In genomic region chr11:100300293-100300692, GRCm38 (mm10) we compare ENCODE assay signal across 9 mouse cellular contexts. TPM values are rescaled to one million over a fixed set of nuclear protein-coding genes. Genes with fewer than 3 reads are reported as not detected.
DNase-seq lines count a peak whose midpoint lies in the region; ATAC-seq and TF ChIP-seq lines count a peak whose summit lies in the region.
"Had no signal": no experiment of that assay in that cellular context is flagged by ENCODE, and none has a peak within 500 bp of the region (broad histone marks: within the 10 kb centered on the region; RNA-seq: fewer than 3 reads in every experiment).

No protein-coding gene starts in this region.

- TF ChIP-seq CTCF in bone marrow, adult 2 months (IDR thresholded peaks at IDR 0.05; ENCODE audit: control insufficient read depth, insufficient read depth, low read length): peak; percentile 91
- TF ChIP-seq CTCF in forebrain, postnatal 0 days (IDR thresholded peaks at IDR 0.05; ENCODE audit: low read depth): peak; percentile 93

- no peaks in the 10 kb centered on the region for H3K9me3 ChIP-seq in forebrain, postnatal 0 days (ENCODE audit: low read length)
- H3K9me3 ChIP-seq in liver, embryonic 12.5 days (replicated peaks): no peaks in the 10 kb centered on the region

- no peak overlapping the region for H3K4me3 ChIP-seq in bone marrow, adult 2 months (replicated peaks; ENCODE audit: control insufficient read depth, low read depth, low read length)
- H3K4me3 ChIP-seq in forebrain, postnatal 0 days (ENCODE audit: low read depth, low read length): no peak overlapping the region
- H3K4me3 ChIP-seq in liver, embryonic 12.5 days: no peak overlapping the region

- 8% methylated on average over 5 of the region's 5 CpGs for WGBS in bone marrow, adult 2 months
- 16% methylated on average over 5 of the region's 5 CpGs for WGBS in forebrain, postnatal 0 days
- 5% methylated on average over 5 of the region's 5 CpGs for WGBS in liver, embryonic 12.5 days (ENCODE audit: insufficient replicate concordance)

- no peak for TF ChIP-seq POLR2A in bone marrow, adult 2 months (IDR thresholded peaks at IDR 0.05; ENCODE audit: borderline replicate concordance, control insufficient read depth, low read depth, low read length)

- no peaks in the 10 kb centered on the region for H3K36me3 ChIP-seq in forebrain, postnatal 0 days (ENCODE audit: insufficient read depth)
- H3K36me3 ChIP-seq in liver, embryonic 12.5 days: no peaks in the 10 kb centered on the region

- peak; percentile 66 to 74 for DNase-seq in adrenal gland, adult 18-20 months (ENCODE audit: low spot score in 2 of 2)
- DNase-seq in adrenal gland, adult 8-10 months: no peak
- DNase-seq in left cerebral cortex, adult 18-20 months (ENCODE audit: low spot score in 2 of 2): peak; percentile 48 to 67
- no peak for DNase-seq in left cerebral cortex, adult 11 months (ENCODE audit: low spot score)
- peak; percentile 77 for DNase-seq in forebrain, postnatal 0 days
- peak; percentile 27 to 71 for DNase-seq in spleen, adult 18-20 months

- H3K27ac ChIP-seq in bone marrow, adult 2 months (ENCODE audit: control insufficient read depth, insufficient read depth, low read depth, low read length, poor library complexity): no peak overlapping the region
- no peak overlapping the region for H3K27ac ChIP-seq in forebrain, postnatal 0 days (ENCODE audit: low read depth, low read length)
- H3K27ac ChIP-seq in liver, embryonic 12.5 days: no peak overlapping the region

- H3K27me3 ChIP-seq in forebrain, postnatal 0 days (ENCODE audit: insufficient read depth, low read length): no peaks in the 10 kb centered on the region
- H3K27me3 ChIP-seq in liver, embryonic 12.5 days (replicated peaks): peaks cover 33% of the 10 kb centered on the region; the same call in 1 of the 2 replicates

- H3K4me2 ChIP-seq in forebrain, postnatal 0 days (ENCODE audit: low read depth): no peak overlapping the region
- 0 out of 2 replicates have a peak overlapping the region, but pooled peaks have one; percentile 20 for H3K4me2 ChIP-seq in liver, embryonic 12.5 days

- H3K9ac ChIP-seq in forebrain, postnatal 0 days: no peak overlapping the region
- no peak overlapping the region for H3K9ac ChIP-seq in liver, embryonic 12.5 days

- no peaks in the 10 kb centered on the region; the same call in 1 of the 2 replicates for H3K4me1 ChIP-seq in bone marrow, adult 2 months (ENCODE audit: control insufficient read depth, insufficient read depth, low read length)
- no peaks in the 10 kb centered on the region for H3K4me1 ChIP-seq in forebrain, postnatal 0 days (ENCODE audit: insufficient read depth)
- H3K4me1 ChIP-seq in liver, embryonic 12.5 days: peaks cover 6% of the 10 kb centered on the region

- no peak for ATAC-seq in forebrain, postnatal 0 days
- no peak for ATAC-seq in liver, embryonic 12.5 days

RNA-seq across cellular contexts. Expression of gene Eif1, which starts 19.4 kb away (rescaled TPM):
- 1,000 to 10,000 TPM; 1,436 to 1,462 TPM for total RNA-seq in adrenal gland, adult 18-20 months (2021)
- total RNA-seq in adrenal gland, adult 8-10 months (2022): 1,000 to 10,000 TPM in 3 of 4 experiments, 100 to 1,000 TPM in 1; 987 to 1,365 (median 1,077) TPM
- total RNA-seq in left cerebral cortex, adult 18-20 months (2021): 100 to 1,000 TPM; 831 to 849 TPM
- polyA plus RNA-seq in bone marrow, adult 2 months (2011; ENCODE audit: insufficient read depth, insufficient read length, low replicate concordance, missing spikeins): 807 and 1,107 TPM in 2 replicates
- 105 and 115 TPM in 2 replicates for total RNA-seq in forebrain, postnatal 0 days (2014; rRNA removed)
- polyA plus RNA-seq in forebrain, postnatal 0 days (2015; fragmentation: Nextera tagmentation; extraction: Ambion mirVana): 1,342 and 1,370 TPM in 2 replicates
- 1,823 and 1,858 TPM in 2 replicates for polyA plus RNA-seq in liver, embryonic 12.5 days (2016; fragmentation: Nextera tagmentation; extraction: Ambion mirVana)

RNA-seq across cellular contexts. Expression of gene Krt42, which starts 30.6 kb away (rescaled TPM):
- total RNA-seq in adrenal gland, adult 18-20 months (2021): not detected
- not detected for total RNA-seq in adrenal gland, adult 8-10 months (2022)
- total RNA-seq in left cerebral cortex, adult 18-20 months (2021): under 1 TPM in 1 of 2 experiments, not detected in 1; 0.35 TPM
- 2.1 TPM in 1 of 2 replicates, not detected in the other for polyA plus RNA-seq in bone marrow, adult 2 months (2011; ENCODE audit: insufficient read depth, insufficient read length, low replicate concordance, missing spikeins)
- not detected in 2 replicates for total RNA-seq in forebrain, postnatal 0 days (2014; rRNA removed)
- not detected in 2 replicates for polyA plus RNA-seq in forebrain, postnatal 0 days (2015; fragmentation: Nextera tagmentation; extraction: Ambion mirVana)
- not detected in 2 replicates for polyA plus RNA-seq in liver, embryonic 12.5 days (2016; fragmentation: Nextera tagmentation; extraction: Ambion mirVana)
- polyA plus RNA-seq: heart, embryonic 14.5 days had no signal

RNA-seq across cellular contexts. Expression of gene Gast, which starts 33.9 kb away (rescaled TPM):
- total RNA-seq in adrenal gland, adult 18-20 months (2021): not detected
- not detected for total RNA-seq in adrenal gland, adult 8-10 months (2022)
- total RNA-seq in left cerebral cortex, adult 18-20 months (2021): not detected
- not detected in 2 replicates for polyA plus RNA-seq in bone marrow, adult 2 months (2011; ENCODE audit: insufficient read depth, insufficient read length, low replicate concordance, missing spikeins)
- not detected in 2 replicates for total RNA-seq in forebrain, postnatal 0 days (2014; rRNA removed)
- polyA plus RNA-seq in forebrain, postnatal 0 days (2015; fragmentation: Nextera tagmentation; extraction: Ambion mirVana): 0.48 and 0.51 TPM in 2 replicates
- not detected in 2 replicates for polyA plus RNA-seq in liver, embryonic 12.5 days (2016; fragmentation: Nextera tagmentation; extraction: Ambion mirVana)
- polyA plus RNA-seq: heart, embryonic 14.5 days had no signal

RNA-seq across cellular contexts. Expression of gene Krt17, which starts 39.5 kb away (rescaled TPM):
- total RNA-seq in adrenal gland, adult 18-20 months (2021): not detected
- total RNA-seq in adrenal gland, adult 8-10 months (2022): not detected
- under 1 TPM in 1 of 2 experiments, not detected in 1; 0.28 TPM for total RNA-seq in left cerebral cortex, adult 18-20 months (2021)
- polyA plus RNA-seq in bone marrow, adult 2 months (2011; ENCODE audit: insufficient read depth, insufficient read length, low replicate concordance, missing spikeins): 2.1 TPM in 1 of 2 replicates, not detected in the other
- 0.31 TPM in 1 of 2 replicates, not detected in the other for total RNA-seq in forebrain, postnatal 0 days (2014; rRNA removed)
- 0.47 and 0.51 TPM in 2 replicates for polyA plus RNA-seq in forebrain, postnatal 0 days (2015; fragmentation: Nextera tagmentation; extraction: Ambion mirVana)
- 0.27 and 0.30 TPM in 2 replicates for polyA plus RNA-seq in liver, embryonic 12.5 days (2016; fragmentation: Nextera tagmentation; extraction: Ambion mirVana)

RNA-seq across cellular contexts. Expression of gene Krt16, which starts 51.6 kb away (rescaled TPM):
- not detected for total RNA-seq in adrenal gland, adult 18-20 months (2021)
- not detected for total RNA-seq in adrenal gland, adult 8-10 months (2022)
- not detected for total RNA-seq in left cerebral cortex, adult 18-20 months (2021)
- not detected in 2 replicates for polyA plus RNA-seq in bone marrow, adult 2 months (2011; ENCODE audit: insufficient read depth, insufficient read length, low replicate concordance, missing spikeins)
- total RNA-seq in forebrain, postnatal 0 days (2014; rRNA removed): not detected in 2 replicates
- not detected in 2 replicates for polyA plus RNA-seq in forebrain, postnatal 0 days (2015; fragmentation: Nextera tagmentation; extraction: Ambion mirVana)
- not detected in 2 replicates for polyA plus RNA-seq in liver, embryonic 12.5 days (2016; fragmentation: Nextera tagmentation; extraction: Ambion mirVana)
- polyA plus RNA-seq: heart, embryonic 14.5 days had no signal

Comparison
In these comparisons a context has a peak if more than half of its experiments do, and no peak if none do; other contexts are left out.
1. DNase-seq: peak in adrenal gland, adult 18-20 months (2 of 2), left cerebral cortex, adult 18-20 months (2 of 2), forebrain, postnatal 0 days (single experiment) and spleen, adult 18-20 months (2 of 2); none in adrenal gland, adult 8-10 months (single experiment) and left cerebral cortex, adult 11 months (single experiment).